Mouse (Mus musculus): ENCODE measurements at regions not wholly inside any gene's neighbourhood (a gene's known extent, or its start where the extent isn't known, plus 50 kb on each side); places are given as distances from the start of the nearest gene placed in this dataset.

- H3K9me3 ChIP-seq (ENCODE audit: control insufficient read depth, low read length), result no peaks in the 10 kb centered on the region
- H3K27ac ChIP-seq (ENCODE audit: low read depth, low read length), result no peak overlapping the region
- H3K36me3 ChIP-seq (ENCODE audit: control insufficient read depth, insufficient read depth, low read length), result no peaks in the 10 kb centered on the region
- H3K4me2 ChIP-seq (ENCODE audit: low read length), result no peak overlapping the region
- no peaks in the 10 kb centered on the region for H3K4me1 ChIP-seq (ENCODE audit: control insufficient read depth, insufficient read depth, low read depth, low read length)
- H3K4me3 ChIP-seq (ENCODE audit: low read length), result no peak overlapping the region
- WGBS, result 84% methylated on average over 4 of the region's 4 CpGs
- ATAC-seq, result no peak
- H3K9ac ChIP-seq (ENCODE audit: low read depth, low read length), result no peak overlapping the region
- no peaks in the 10 kb centered on the region for H3K27me3 ChIP-seq (replicated peaks; ENCODE audit: control insufficient read depth, insufficient read depth, low read length)
Measured at GRCm38 (mm10) chr1:35730309-35730708, 337.9 kb upstream of the Hs6st1 start.

DNA sequence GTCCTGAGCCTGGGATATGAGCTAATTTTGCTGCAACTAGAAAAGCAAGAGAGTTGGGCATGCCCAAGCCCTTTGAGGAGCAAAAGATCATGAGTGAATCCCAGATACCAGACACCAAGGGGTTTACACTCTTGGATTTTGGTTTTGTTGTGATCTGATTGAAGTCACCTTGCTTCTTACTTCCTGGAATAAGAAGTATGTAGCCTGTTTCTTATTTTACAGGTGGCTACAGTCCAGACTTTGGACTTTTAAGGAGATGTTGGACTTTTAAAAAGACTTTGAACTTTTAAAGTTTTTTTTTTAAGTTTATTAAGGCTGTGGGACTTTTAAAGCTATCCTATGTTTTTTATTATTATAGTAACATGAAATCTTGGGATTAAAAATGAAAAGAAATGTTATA lies 332.0 kb upstream of the Hs6st1 start:
- no peaks in the 10 kb centered on the region for H3K9me3 ChIP-seq (ENCODE audit: control insufficient read depth, low read length)
- no peaks in the 10 kb centered on the region for H3K36me3 ChIP-seq (ENCODE audit: control insufficient read depth, insufficient read depth, low read length)
- no peaks in the 10 kb centered on the region for H3K4me1 ChIP-seq (ENCODE audit: control insufficient read depth, insufficient read depth, low read depth, low read length)
- no peak overlapping the region for H3K9ac ChIP-seq (ENCODE audit: low read depth, low read length)
- H3K4me3 ChIP-seq (ENCODE audit: low read length), result no peak overlapping the region
- no peak overlapping the region for H3K27ac ChIP-seq (ENCODE audit: low read depth, low read length)
- H3K4me2 ChIP-seq (ENCODE audit: low read length), result no peak overlapping the region
- ATAC-seq, result no peak
- H3K27me3 ChIP-seq (replicated peaks; ENCODE audit: control insufficient read depth, insufficient read depth, low read length), result no peaks in the 10 kb centered on the region

GRCm38 (mm10) chr1:35749603-35750002 lies 318.6 kb upstream of the Hs6st1 start:
- H3K9me3 ChIP-seq (ENCODE audit: control insufficient read depth, low read length), result no peaks in the 10 kb centered on the region
- WGBS, result 85% methylated on average over 7 of the region's 7 CpGs
- H3K4me1 ChIP-seq (ENCODE audit: control insufficient read depth, insufficient read depth, low read depth, low read length), result no peaks in the 10 kb centered on the region
- H3K9ac ChIP-seq (ENCODE audit: low read depth, low read length), result no peak overlapping the region
- H3K4me3 ChIP-seq (ENCODE audit: low read length), result no peak overlapping the region
- no peak overlapping the region for H3K27ac ChIP-seq (ENCODE audit: low read depth, low read length)
- no peak for ATAC-seq
- H3K27me3 ChIP-seq (replicated peaks; ENCODE audit: control insufficient read depth, insufficient read depth, low read length), result no peaks in the 10 kb centered on the region
- H3K36me3 ChIP-seq (ENCODE audit: control insufficient read depth, insufficient read depth, low read length), result no peaks in the 10 kb centered on the region
- H3K4me2 ChIP-seq (ENCODE audit: low read length), result no peak overlapping the region

GRCm38 (mm10) chr1:35750092-35750521 lies 318.1 kb upstream of the Hs6st1 start:
- Histone ChIP-seq H3K27ac (ENCODE audit: low read depth, low read length) (no peak overlapping the region), H3K4me3 (ENCODE audit: low read length) (no peak overlapping the region), H3K9ac (ENCODE audit: low read depth, low read length) (no peak overlapping the region), H3K36me3 (ENCODE audit: control insufficient read depth, insufficient read depth, low read length) (no peaks in the 10 kb centered on the region), H3K27me3 (replicated peaks; ENCODE audit: control insufficient read depth, insufficient read depth, low read length) (no peaks in the 10 kb centered on the region), H3K4me2 (ENCODE audit: low read length) (no peak overlapping the region), H3K4me1 (ENCODE audit: control insufficient read depth, insufficient read depth, low read depth, low read length) (no peaks in the 10 kb centered on the region), H3K9me3 (ENCODE audit: control insufficient read depth, low read length) (no peaks in the 10 kb centered on the region)
- WGBS, result 16% methylated on average over 4 of the region's 4 CpGs
- peak; percentile 40; the same call in 1 of the 2 replicates for ATAC-seq

DNA sequence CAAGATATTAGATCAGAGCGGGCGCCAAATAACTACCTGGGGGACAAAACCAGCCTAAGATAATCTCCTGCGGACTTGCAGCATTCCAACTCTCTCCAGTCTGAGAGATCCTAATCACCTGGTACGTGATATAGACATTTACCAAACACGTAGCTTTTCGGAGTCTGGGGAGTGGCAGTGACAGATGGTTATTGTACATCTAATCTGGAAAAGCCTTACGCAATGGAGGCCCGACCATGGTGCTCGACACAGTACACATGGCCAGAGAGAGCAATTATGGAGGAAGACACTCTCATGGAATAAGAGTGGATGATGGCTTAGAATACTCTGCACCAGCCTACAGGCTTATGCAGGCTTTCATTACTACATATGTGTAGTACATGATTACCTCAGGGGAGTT lies 315.6 kb upstream of the Hs6st1 start:
- H3K36me3 ChIP-seq (ENCODE audit: control insufficient read depth, insufficient read depth, low read length), result no peaks in the 10 kb centered on the region
- no peak for ATAC-seq
- no peak overlapping the region for H3K27ac ChIP-seq (ENCODE audit: low read depth, low read length)
- H3K4me2 ChIP-seq (ENCODE audit: low read length), result no peak overlapping the region
- WGBS, result 92% methylated on average over 9 of the region's 9 CpGs
- no peak overlapping the region for H3K4me3 ChIP-seq (ENCODE audit: low read length)
- no peaks in the 10 kb centered on the region for H3K4me1 ChIP-seq (ENCODE audit: control insufficient read depth, insufficient read depth, low read depth, low read length)
- H3K9ac ChIP-seq (ENCODE audit: low read depth, low read length), result no peak overlapping the region
- no peaks in the 10 kb centered on the region for H3K27me3 ChIP-seq (replicated peaks; ENCODE audit: control insufficient read depth, insufficient read depth, low read length)
- H3K9me3 ChIP-seq (ENCODE audit: control insufficient read depth, low read length), result no peaks in the 10 kb centered on the region

- Histone ChIP-seq H3K4me1 (ENCODE audit: control insufficient read depth, insufficient read depth, low read depth, low read length) (no peaks in the 10 kb centered on the region), H3K4me3 (ENCODE audit: low read length) (no peak overlapping the region), H3K9ac (ENCODE audit: low read depth, low read length) (no peak overlapping the region), H3K36me3 (ENCODE audit: control insufficient read depth, insufficient read depth, low read length) (no peaks in the 10 kb centered on the region), H3K9me3 (ENCODE audit: control insufficient read depth, low read length) (no peaks in the 10 kb centered on the region), H3K27me3 (replicated peaks; ENCODE audit: control insufficient read depth, insufficient read depth, low read length) (no peaks in the 10 kb centered on the region), H3K27ac (ENCODE audit: low read depth, low read length) (no peak overlapping the region), H3K4me2 (ENCODE audit: low read length) (no peak overlapping the region)
- no peak for ATAC-seq
- 89% methylated on average over 9 of the region's 11 CpGs for whole genome bisulfite sequencing
Measured at GRCm38 (mm10) chr1:35754170-35754569, 314.0 kb upstream of the Hs6st1 start.

- WGBS, result 84% methylated on average over 12 of the region's 12 CpGs
Measured at GRCm38 (mm10) chr1:35759010-35759409, 309.2 kb upstream of the Hs6st1 start.

DNA sequence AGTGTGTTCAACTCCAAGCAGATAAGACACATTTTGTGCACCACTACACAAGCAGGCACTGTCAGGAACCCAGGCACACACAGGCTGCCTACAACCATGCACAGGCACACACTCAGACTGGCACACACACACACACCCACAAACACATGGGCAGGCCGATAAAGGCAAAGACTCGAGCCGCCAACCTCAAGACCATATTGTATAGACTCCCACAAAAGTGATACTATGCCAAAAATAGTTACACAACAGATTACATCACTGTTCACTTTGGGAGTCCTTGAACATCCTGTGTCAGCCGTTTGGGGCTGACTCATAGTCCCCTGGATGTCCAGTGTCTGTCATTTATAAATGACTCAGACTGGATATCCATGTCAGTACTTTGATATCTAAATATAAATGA lies 308.6 kb upstream of the Hs6st1 start:
- Histone ChIP-seq H3K4me1 (ENCODE audit: control insufficient read depth, insufficient read depth, low read depth, low read length) (no peaks in the 10 kb centered on the region), H3K4me3 (ENCODE audit: low read length) (no peak overlapping the region), H3K27me3 (replicated peaks; ENCODE audit: control insufficient read depth, insufficient read depth, low read length) (no peaks in the 10 kb centered on the region), H3K9me3 (ENCODE audit: control insufficient read depth, low read length) (no peaks in the 10 kb centered on the region), H3K9ac (ENCODE audit: low read depth, low read length) (no peak overlapping the region), H3K4me2 (ENCODE audit: low read length) (no peak overlapping the region), H3K27ac (ENCODE audit: low read depth, low read length) (no peak overlapping the region), H3K36me3 (ENCODE audit: control insufficient read depth, insufficient read depth, low read length) (no peaks in the 10 kb centered on the region)
- WGBS, result 88% methylated on average over 4 of the region's 4 CpGs
- ATAC-seq, result no peak

More at GRCm38 (mm10) chr1:35759010-35759409, 309.2 kb upstream of the Hs6st1 start:
- Histone ChIP-seq H3K27ac (ENCODE audit: low read depth, low read length) (no peak overlapping the region), H3K9ac (ENCODE audit: low read depth, low read length) (no peak overlapping the region), H3K9me3 (ENCODE audit: control insufficient read depth, low read length) (no peaks in the 10 kb centered on the region), H3K4me2 (ENCODE audit: low read length) (no peak overlapping the region), H3K4me3 (ENCODE audit: low read length) (no peak overlapping the region), H3K4me1 (ENCODE audit: control insufficient read depth, insufficient read depth, low read depth, low read length) (no peaks in the 10 kb centered on the region), H3K27me3 (replicated peaks; ENCODE audit: control insufficient read depth, insufficient read depth, low read length) (no peaks in the 10 kb centered on the region), H3K36me3 (ENCODE audit: control insufficient read depth, insufficient read depth, low read length) (no peaks in the 10 kb centered on the region)
- no peak for ATAC-seq

- ATAC-seq, result no peak
- 85% methylated on average over 9 of the region's 9 CpGs for WGBS
- H3K4me2 ChIP-seq (ENCODE audit: low read length), result no peak overlapping the region
Measured at GRCm38 (mm10) chr1:35763051-35763450, 305.1 kb upstream of the Hs6st1 start.

DNA sequence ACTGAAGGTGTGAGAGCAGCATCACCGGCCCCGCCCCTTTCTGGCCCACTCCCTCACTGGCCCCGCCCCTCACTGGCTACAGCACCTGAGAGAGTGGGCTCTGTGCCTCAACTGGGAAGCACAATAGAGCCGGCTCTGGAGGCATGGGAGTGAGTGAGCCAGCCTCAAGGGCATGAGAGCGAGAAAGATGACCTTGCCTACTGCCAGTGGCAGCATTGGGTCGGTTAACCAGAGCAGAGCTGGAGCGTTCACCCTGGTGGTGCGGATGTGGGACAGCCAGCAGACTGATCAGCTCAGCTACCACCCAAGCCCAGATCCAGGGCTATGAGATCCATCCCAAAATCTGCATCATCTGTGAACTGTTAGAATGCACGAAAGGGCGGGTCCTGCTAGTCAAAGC lies 304.7 kb upstream of the Hs6st1 start:
- Histone ChIP-seq H3K4me2 (ENCODE audit: low read length) (no peak overlapping the region), H3K27ac (ENCODE audit: low read depth, low read length) (no peak overlapping the region), H3K4me3 (ENCODE audit: low read length) (no peak overlapping the region), H3K4me1 (ENCODE audit: control insufficient read depth, insufficient read depth, low read depth, low read length) (no peaks in the 10 kb centered on the region), H3K36me3 (ENCODE audit: control insufficient read depth, insufficient read depth, low read length) (no peaks in the 10 kb centered on the region), H3K27me3 (replicated peaks; ENCODE audit: control insufficient read depth, insufficient read depth, low read length) (no peaks in the 10 kb centered on the region), H3K9me3 (ENCODE audit: control insufficient read depth, low read length) (no peaks in the 10 kb centered on the region), H3K9ac (ENCODE audit: low read depth, low read length) (no peak overlapping the region)
- 81% methylated on average over 10 of the region's 10 CpGs for WGBS
- no peak for ATAC-seq

More at GRCm38 (mm10) chr1:35763051-35763450, 305.1 kb upstream of the Hs6st1 start:
- Histone ChIP-seq H3K4me1 (ENCODE audit: control insufficient read depth, insufficient read depth, low read depth, low read length) (no peaks in the 10 kb centered on the region), H3K27me3 (replicated peaks; ENCODE audit: control insufficient read depth, insufficient read depth, low read length) (no peaks in the 10 kb centered on the region), H3K9ac (ENCODE audit: low read depth, low read length) (no peak overlapping the region), H3K36me3 (ENCODE audit: control insufficient read depth, insufficient read depth, low read length) (no peaks in the 10 kb centered on the region), H3K27ac (ENCODE audit: low read depth, low read length) (no peak overlapping the region), H3K9me3 (ENCODE audit: control insufficient read depth, low read length) (no peaks in the 10 kb centered on the region), H3K4me3 (ENCODE audit: low read length) (no peak overlapping the region)

All from hindbrain, embryonic 16.5 days (tissue).